Mouse (Mus musculus): ENCODE measurements around the gene Dnaaf3.

The Dnaaf3 gene

GRCm38 (mm10) chr7:4522292-4522691 is 10.0 kb downstream of the Dnaaf3 start:
- no peak for DNase-seq (ENCODE audit: extremely low spot score, low read depth, low spot score)

- no peak for DNase-seq (ENCODE audit: extremely low spot score, low read depth, low spot score)
Measured at GRCm38 (mm10) chr7:4521231-4522003, 10.8 kb downstream of the Dnaaf3 start.

- no peak for DNase-seq (ENCODE audit: extremely low spot score, low read depth, low spot score)
Measured at GRCm38 (mm10) chr7:4518487-4518886, 13.8 kb downstream of the Dnaaf3 start.

- no peak for DNase-seq (ENCODE audit: extremely low spot score, low read depth, low spot score)
Measured at GRCm38 (mm10) chr7:4516332-4517050, 15.8 kb downstream of the Dnaaf3 start, which contains the start of gene Tnnt1. TSS of gene Tnnt1 (minus strand) at chr7:4516382.

- DNase-seq (ENCODE audit: extremely low spot score, low read depth, low spot score) = no peak
Measured at GRCm38 (mm10) chr7:4515853-4516252, 16.4 kb downstream of the Dnaaf3 start.

GRCm38 (mm10) chr7:4513829-4514712 is 18.2 kb downstream of the Dnaaf3 start:
- DNase-seq (ENCODE audit: extremely low spot score, low read depth, low spot score) = no peak

GRCm38 (mm10) chr7:4513236-4513635 is 19.0 kb downstream of the Dnaaf3 start:
- DNase-seq (ENCODE audit: extremely low spot score, low read depth, low spot score) = no peak

GRCm38 (mm10) chr7:4511489-4512224 is 20.6 kb downstream of the Dnaaf3 start:
- no peak for DNase-seq (ENCODE audit: extremely low spot score, low read depth, low spot score)

GRCm38 (mm10) chr7:4509863-4510608 is 22.2 kb downstream of the Dnaaf3 start:
- no peak for DNase-seq (ENCODE audit: extremely low spot score, low read depth, low spot score)

- no peak for DNase-seq (ENCODE audit: extremely low spot score, low read depth, low spot score)
Measured at GRCm38 (mm10) chr7:4508739-4509116, 23.5 kb downstream of the Dnaaf3 start.

GRCm38 (mm10) chr7:4508062-4508738 is 24.1 kb downstream of the Dnaaf3 start:
- DNase-seq (ENCODE audit: extremely low spot score, low read depth, low spot score) = no peak

GRCm38 (mm10) chr7:4507220-4507619 is 25.0 kb downstream of the Dnaaf3 start:
- no peak for DNase-seq (ENCODE audit: extremely low spot score, low read depth, low spot score)

- no peak for DNase-seq (ENCODE audit: extremely low spot score, low read depth, low spot score)
Measured at GRCm38 (mm10) chr7:4504646-4505435, 27.4 kb downstream of the Dnaaf3 start.

GRCm38 (mm10) chr7:4503858-4504257 is 28.4 kb downstream of the Dnaaf3 start:
- DNase-seq (ENCODE audit: extremely low spot score, low read depth, low spot score) = no peak

- DNase-seq (ENCODE audit: extremely low spot score, low read depth, low spot score) = no peak
Measured at GRCm38 (mm10) chr7:4503100-4503499, 29.2 kb downstream of the Dnaaf3 start.

GRCm38 (mm10) chr7:4502421-4503090 is 29.7 kb downstream of the Dnaaf3 start:
- DNase-seq (ENCODE audit: extremely low spot score, low read depth, low spot score) = no peak

- DNase-seq (ENCODE audit: extremely low spot score, low read depth, low spot score) = peak; percentile 80
Measured at GRCm38 (mm10) chr7:4501558-4502397, 30.5 kb downstream of the Dnaaf3 start, which contains the start of gene Ppp1r12c. TSS of gene Ppp1r12c (minus strand) at chr7:4501680.
